Mouse (Mus musculus) heart, embryonic 11.5 days (tissue): Measurements from ENCODE around the gene Tmem106a. TPM values are rescaled to one million over a fixed set of nuclear protein-coding genes. Genes with fewer than 3 reads are reported as not detected.
"Not testable (repeated sequence)": the region's sequence is repeated elsewhere in the genome, so short reads cannot be mapped to it uniquely, and the experiment has no call there.

ENCODE experiments used
- ATAC-seq: fragments of 200-750 bp; cut with Nextera tagmentation; replicated peaks from 2 replicates; pipeline ENCODE4 v1.8.0; 2017; ENCODE audit warnings: moderate library complexity; ENCODE audit not compliant: insufficient number of reproducible peaks, low FRiP score, low TSS enrichment
- H3K27ac ChIP-seq: fragments of 300-500 bp; sonication (generic); 2 replicates; pipeline ENCODE4 v1.5.1; 2014; ENCODE audit warnings: mild to moderate bottlenecking, low read depth, low read length
- H3K27me3 ChIP-seq: fragments of 300-500 bp; sonication (generic); 2 replicates; pipeline ENCODE4 v1.6.1; 2014; ENCODE audit warnings: mild to moderate bottlenecking, low read length, mixed read lengths; ENCODE audit not compliant: control insufficient read depth, insufficient read depth
- H3K36me3 ChIP-seq: fragments of 300-500 bp; sonication (generic); 2 replicates; pipeline ENCODE4 v1.6.1; 2014; ENCODE audit warnings: mild to moderate bottlenecking, low read length, moderate library complexity, mixed read lengths; ENCODE audit not compliant: control insufficient read depth, insufficient read depth
- H3K4me1 ChIP-seq: fragments of 300-500 bp; sonication (generic); 2 replicates; pipeline ENCODE4 v1.6.1; 2014; ENCODE audit warnings: low read length; ENCODE audit not compliant: control insufficient read depth, insufficient read depth
- H3K4me2 ChIP-seq: fragments of 300-500 bp; sonication (generic); 2 replicates; pipeline ENCODE4 v1.6.1; 2014; ENCODE audit warnings: mild to moderate bottlenecking, moderate library complexity
- H3K4me3 ChIP-seq: fragments of 300-500 bp; sonication (generic); 2 replicates; pipeline ENCODE4 v1.5.1; 2014; ENCODE audit warnings: low read depth, low read length
- H3K9ac ChIP-seq: fragments of 300-500 bp; sonication (generic); 2 replicates; pipeline ENCODE4 v1.6.1; 2014; ENCODE audit warnings: mild to moderate bottlenecking, low read depth, low read length, moderate library complexity
- H3K9me3 ChIP-seq: fragments of 300-500 bp; sonication (generic); replicated peaks from 2 replicates; pipeline ENCODE4 v1.6.1; 2016; ENCODE audit warnings: low read length; ENCODE audit not compliant: control insufficient read depth
- WGBS: fragments of 180-500 bp; shearing (Covaris S2); extraction: QIAGEN DNeasy Blood & Tissue Kit; methylation state at CpG from one replicate; pipeline ENCODE4 v1.1.7; 2014; ENCODE audit not compliant: insufficient replicate concordance; 5-methylcytosine and 5-hydroxymethylcytosine counted together
- polyA plus RNA-seq: library from polyadenylated mRNA; unstranded; fragments of >200 nt; fragmentation: Nextera tagmentation; extraction: Ambion mirVana; gene quantifications from 2 replicates; pipeline ENCODE4 v1.2.1, GENCODE M21; 2014

The Tmem106a gene
- polyA plus RNA-seq, 1 experiment from 2014 or later, result 4.4 TPM

- ATAC-seq, result peak; percentile 69
- H3K4me2 ChIP-seq, result peak overlapping the region; percentile 62
- not testable (repeated sequence) for H3K9me3 ChIP-seq, H3K4me1 ChIP-seq, H3K27me3 ChIP-seq, H3K36me3 ChIP-seq
- peak overlapping the region; percentile 61 for H3K9ac ChIP-seq
- WGBS, result 6% methylated on average over 52 of the region's 53 CpGs
- H3K27ac ChIP-seq, result peak overlapping the region; percentile 77
- peak overlapping the region; percentile 37 for H3K4me3 ChIP-seq
These were observed 59.0 kb downstream of the Tmem106a start for GRCm38 (mm10) chr11:101640857-101641709.

Other genes with a start within 250 kb of the Tmem106a start
- gene G6pc, start 214.7 kb upstream of the Tmem106a start, polyA plus RNA-seq, result not detected in 2 replicates
- gene Aarsd1, start 164.6 kb upstream of the Tmem106a start, polyA plus RNA-seq, result 49.7 and 52.3 TPM in 2 replicates
- gene Gm27029, start 157.4 kb upstream of the Tmem106a start, polyA plus RNA-seq, result 17.5 and 18.7 TPM in 2 replicates
- gene Rundc1, start 157.2 kb upstream of the Tmem106a start, polyA plus RNA-seq, result 9.6 and 12.9 TPM in 2 replicates
- gene Ptges3l, start 156.9 kb upstream of the Tmem106a start, polyA plus RNA-seq, result 75.3 and 82.6 TPM in 2 replicates
- gene Rpl27, start 139.9 kb upstream of the Tmem106a start, polyA plus RNA-seq, result 286 and 315 TPM in 2 replicates
- gene Ifi35, start 133.8 kb upstream of the Tmem106a start, polyA plus RNA-seq, result 10.2 and 11.8 TPM in 2 replicates
- 17.5 and 22.3 TPM in 2 replicates for gene Rnd2, start 117.2 kb upstream of the Tmem106a start, polyA plus RNA-seq
- gene Vat1, start 116.0 kb upstream of the Tmem106a start, polyA plus RNA-seq, result 26.5 and 31.7 TPM in 2 replicates
- gene Brca1, start 30.3 kb upstream of the Tmem106a start, polyA plus RNA-seq, result 12.3 and 12.7 TPM in 2 replicates
- gene Nbr1, start 30.1 kb upstream of the Tmem106a start, polyA plus RNA-seq, result 48.4 and 72.2 TPM in 2 replicates
- not detected in 2 replicates for gene Gm11634, start 17.0 kb downstream of the Tmem106a start, polyA plus RNA-seq
- gene Rdm1, start 45.0 kb downstream of the Tmem106a start, polyA plus RNA-seq, result 27.9 and 28.2 TPM in 2 replicates
- 9.4 and 10.5 TPM in 2 replicates for gene Arl4d, start 83.3 kb downstream of the Tmem106a start, polyA plus RNA-seq
- 24.3 and 26.1 TPM in 2 replicates for gene Dhx8, start 150.7 kb downstream of the Tmem106a start, polyA plus RNA-seq
- 4.5 and 8.7 TPM in 2 replicates for gene Etv4, start 203.1 kb downstream of the Tmem106a start, polyA plus RNA-seq